In genomic region chr4:22396484-22397000, GRCm38 (mm10) we compare ENCODE assay signal across 15 mouse cellular contexts. TPM values are rescaled to one million over a fixed set of nuclear protein-coding genes. Genes with fewer than 3 reads are reported as not detected.
DNase-seq lines count a peak whose midpoint lies in the region; ATAC-seq and TF ChIP-seq lines count a peak whose summit lies in the region.
"Had no signal": no experiment of that assay in that cellular context is flagged by ENCODE, and none has a peak within 500 bp of the region (broad histone marks: within the 10 kb centered on the region; RNA-seq: fewer than 3 reads in every experiment).

No protein-coding gene starts in this region.

- TF ChIP-seq CTCF in kidney, postnatal 0 days (IDR thresholded peaks at IDR 0.05; ENCODE audit: low read depth) = peak; percentile 21; the same call in 1 of the 2 replicates

- H3K4me1 ChIP-seq in hindbrain, embryonic 14.5 days (replicated peaks; ENCODE audit: control insufficient read depth, insufficient read depth, low read length) = peaks cover 4% of the 10 kb centered on the region; the same call in 1 of the 2 replicates
- no peaks in the 10 kb centered on the region for H3K4me1 ChIP-seq in hindbrain, embryonic 11.5 days (replicated peaks; ENCODE audit: control insufficient read depth, insufficient read depth, low read length)
- H3K4me1 ChIP-seq in intestine, embryonic 15.5 days (replicated peaks) = no peaks in the 10 kb centered on the region
- H3K4me1 ChIP-seq in kidney, postnatal 0 days (replicated peaks; ENCODE audit: insufficient read depth, low read length) = no peaks in the 10 kb centered on the region
- H3K4me1 ChIP-seq: embryonic facial prominence, embryonic 12.5 days; limb, embryonic 13.5 days; neural tube, embryonic 12.5 days had no signal

- 95% methylated on average over 1 of the region's 1 CpGs for WGBS in hindbrain, embryonic 14.5 days
- 93% methylated on average over 1 of the region's 1 CpGs for WGBS in hindbrain, embryonic 11.5 days
- 100% methylated on average over 1 of the region's 1 CpGs for WGBS in intestine, embryonic 15.5 days
- 92% methylated on average over 1 of the region's 1 CpGs for WGBS in kidney, postnatal 0 days

- H3K36me3 ChIP-seq in hindbrain, embryonic 14.5 days (replicated peaks; ENCODE audit: control insufficient read depth, insufficient read depth) = peaks cover 6% of the 10 kb centered on the region; the same call in 1 of the 2 replicates
- no peaks in the 10 kb centered on the region for H3K36me3 ChIP-seq in hindbrain, embryonic 11.5 days (ENCODE audit: control insufficient read depth, insufficient read depth, low read length)
- no peaks in the 10 kb centered on the region for H3K36me3 ChIP-seq in intestine, embryonic 15.5 days
- 0 out of 2 replicates have a peak, but pooled peaks cover 2% of the 10 kb centered on the region for H3K36me3 ChIP-seq in kidney, postnatal 0 days (ENCODE audit: insufficient read depth, low read length)
- H3K36me3 ChIP-seq: embryonic facial prominence, embryonic 12.5 days had no signal

- DNase-seq in hindbrain, embryonic 14.5 days (ENCODE audit: low spot score) = no peak
- no peak for DNase-seq in hindbrain, embryonic 11.5 days (ENCODE audit: low spot score)
- peak; percentile 10 for DNase-seq in 3T3-L1 (ENCODE audit: low read depth, low spot score)
- no peak for DNase-seq in kidney, postnatal 0 days (ENCODE audit: low spot score)
- DNase-seq in T-cell, adult 2 months (ENCODE audit: low spot score) = no peak
- DNase-seq in frontal cortex, postnatal 14 days (ENCODE audit: low spot score in 2 of 2) = no peak
- DNase-seq: adrenal gland, postnatal 14 days; heart, adult 18-20 months; lung, adult 2 months; thymus, adult 2 months had no signal

- H3K4me2 ChIP-seq in hindbrain, embryonic 14.5 days (replicated peaks) = no peak overlapping the region
- no peak overlapping the region for H3K4me2 ChIP-seq in hindbrain, embryonic 11.5 days (replicated peaks; ENCODE audit: low read depth, low read length)
- H3K4me2 ChIP-seq in intestine, embryonic 15.5 days (replicated peaks) = no peak overlapping the region
- no peak overlapping the region for H3K4me2 ChIP-seq in kidney, postnatal 0 days (ENCODE audit: low read length)
- H3K4me2 ChIP-seq: embryonic facial prominence, embryonic 12.5 days; limb, embryonic 13.5 days; neural tube, embryonic 12.5 days had no signal

- no peak overlapping the region for H3K27ac ChIP-seq in hindbrain, embryonic 14.5 days
- no peak overlapping the region for H3K27ac ChIP-seq in hindbrain, embryonic 11.5 days (ENCODE audit: low read depth, low read length)
- H3K27ac ChIP-seq in intestine, embryonic 15.5 days = no peak overlapping the region
- H3K27ac ChIP-seq in kidney, postnatal 0 days = no peak overlapping the region
- H3K27ac ChIP-seq: embryonic facial prominence, embryonic 12.5 days; limb, embryonic 13.5 days; neural tube, embryonic 12.5 days had no signal

- no peaks in the 10 kb centered on the region for H3K9me3 ChIP-seq in hindbrain, embryonic 14.5 days (ENCODE audit: control insufficient read depth, low read length)
- H3K9me3 ChIP-seq in hindbrain, embryonic 11.5 days (ENCODE audit: control insufficient read depth, low read length) = no peaks in the 10 kb centered on the region
- no peaks in the 10 kb centered on the region for H3K9me3 ChIP-seq in intestine, embryonic 15.5 days
- H3K9me3 ChIP-seq in kidney, postnatal 0 days (replicated peaks; ENCODE audit: low read length) = no peaks in the 10 kb centered on the region
- H3K9me3 ChIP-seq: embryonic facial prominence, embryonic 12.5 days; neural tube, embryonic 12.5 days had no signal

- no peak overlapping the region for H3K4me3 ChIP-seq in hindbrain, embryonic 14.5 days (replicated peaks; ENCODE audit: low read length)
- H3K4me3 ChIP-seq in hindbrain, embryonic 11.5 days (ENCODE audit: low read depth, low read length) = no peak overlapping the region
- H3K4me3 ChIP-seq in intestine, embryonic 15.5 days (replicated peaks) = no peak overlapping the region
- no peak overlapping the region for H3K4me3 ChIP-seq in kidney, postnatal 0 days (replicated peaks; ENCODE audit: low read depth, low read length)
- H3K4me3 ChIP-seq: embryonic facial prominence, embryonic 12.5 days; limb, embryonic 13.5 days; neural tube, embryonic 12.5 days had no signal

- no peak overlapping the region for H3K9ac ChIP-seq in hindbrain, embryonic 14.5 days
- H3K9ac ChIP-seq in hindbrain, embryonic 11.5 days (ENCODE audit: low read depth, low read length) = no peak overlapping the region
- no peak overlapping the region for H3K9ac ChIP-seq in intestine, embryonic 15.5 days
- H3K9ac ChIP-seq in kidney, postnatal 0 days (ENCODE audit: low read depth, low read length) = no peak overlapping the region
- H3K9ac ChIP-seq: embryonic facial prominence, embryonic 12.5 days; limb, embryonic 13.5 days; neural tube, embryonic 12.5 days had no signal

- no peaks in the 10 kb centered on the region for H3K27me3 ChIP-seq in hindbrain, embryonic 14.5 days (ENCODE audit: control insufficient read depth, insufficient read depth, low read length)
- H3K27me3 ChIP-seq in hindbrain, embryonic 11.5 days (ENCODE audit: control insufficient read depth, insufficient read depth, low read length) = no peaks in the 10 kb centered on the region
- no peaks in the 10 kb centered on the region for H3K27me3 ChIP-seq in intestine, embryonic 15.5 days (replicated peaks)
- H3K27me3 ChIP-seq in kidney, postnatal 0 days (ENCODE audit: insufficient read depth, low read length) = no peaks in the 10 kb centered on the region
- H3K27me3 ChIP-seq: embryonic facial prominence, embryonic 12.5 days; limb, embryonic 13.5 days; neural tube, embryonic 12.5 days had no signal

- peak; percentile 25; the same call in 1 of the 2 replicates for ATAC-seq in hindbrain, embryonic 14.5 days (ENCODE audit: low FRiP score)
- no peak for ATAC-seq in hindbrain, embryonic 11.5 days (ENCODE audit: low FRiP score)
- peak; percentile 63; the same call in 1 of the 2 replicates for ATAC-seq in intestine, embryonic 15.5 days
- peak; percentile 90 for ATAC-seq in kidney, postnatal 0 days (replicated peaks; ENCODE audit: low FRiP score, low read depth)
- ATAC-seq: hindbrain, embryonic 16.5 days had no signal

RNA-seq across cellular contexts. Expression of gene Fbxl4, which starts 39.2 kb away (rescaled TPM):
- 18.4 and 22.4 TPM in 2 replicates for polyA plus RNA-seq in hindbrain, embryonic 14.5 days (2014; fragmentation: Nextera tagmentation; extraction: Ambion mirVana)
- polyA plus RNA-seq in hindbrain, embryonic 11.5 days (2014; fragmentation: Nextera tagmentation; extraction: Ambion mirVana) = 9.9 and 11.6 TPM in 2 replicates
- polyA plus RNA-seq in intestine, embryonic 15.5 days (2015; fragmentation: Nextera tagmentation; extraction: Ambion mirVana) = 13.1 and 13.7 TPM in 2 replicates
- polyA plus RNA-seq in kidney, postnatal 0 days (2015; fragmentation: Nextera tagmentation; extraction: Ambion mirVana) = 18.2 and 18.7 TPM in 2 replicates
